Mouse (Mus musculus): ENCODE results near the gene Adam30.
"Not testable (repeated sequence)": the region's sequence is repeated elsewhere in the genome, so short reads cannot be mapped to it uniquely, and the experiment has no call there.

DNA sequence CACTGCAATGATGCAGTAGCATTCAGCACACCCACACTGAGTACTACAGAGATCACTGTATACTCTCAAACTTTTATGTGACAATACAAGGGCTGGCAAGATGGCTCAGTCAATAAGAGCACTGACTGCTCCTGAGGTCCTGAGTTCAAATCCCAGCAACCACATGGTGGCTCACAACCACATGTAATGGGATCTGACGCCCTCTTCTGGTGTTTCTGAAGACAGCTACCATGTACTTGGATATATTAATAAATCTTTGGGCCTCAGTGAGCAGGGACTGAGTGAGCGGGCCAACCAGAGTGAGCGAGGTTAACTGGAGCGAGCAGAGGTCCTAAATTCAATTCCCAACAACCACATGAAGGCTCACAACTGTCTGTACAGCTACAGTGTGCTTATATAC is 28.3 kb upstream of the Adam30 start:
- peak; percentile 1; the same call in 1 of the 2 replicates for TF ChIP-seq CTCF (IDR thresholded peaks at IDR 0.05; ENCODE audit: low read depth)
- not testable (repeated sequence) for TF ChIP-seq EP300 (IDR thresholded peaks at IDR 0.05; ENCODE audit: low read depth)
